Mouse (Mus musculus) stomach, embryonic 14.5 days (tissue): ENCODE results near the gene Ttll11. TPM values are rescaled to one million over a fixed set of nuclear protein-coding genes. Genes with fewer than 3 reads are reported as not detected.

Source experiments
- ATAC-seq: fragments of 200-750 bp; cut with Nextera tagmentation; 2 replicates; pipeline ENCODE4 v1.8.0; 2017; ENCODE audit warnings: low read depth, moderate TSS enrichment; ENCODE audit not compliant: insufficient number of reproducible peaks, insufficient read depth, low FRiP score
- H3K27ac ChIP-seq: fragments of 300-500 bp; sonication (generic); 2 replicates; pipeline ENCODE4 v1.5.1; 2014; ENCODE audit warnings: mild to moderate bottlenecking, low read length, moderate library complexity, mixed read lengths
- H3K27me3 ChIP-seq: fragments of 300-500 bp; sonication (generic); 2 replicates; pipeline ENCODE4 v1.6.1; 2014; ENCODE audit warnings: low read length, control low read depth, mixed read lengths; ENCODE audit not compliant: control insufficient read depth, insufficient read depth
- H3K36me3 ChIP-seq: fragments of 300-500 bp; sonication (generic); 2 replicates; pipeline ENCODE4 v1.6.1; 2014; ENCODE audit warnings: mild to moderate bottlenecking, control low read depth, low read length, moderate library complexity, mixed read lengths; ENCODE audit not compliant: control insufficient read depth, insufficient read depth
- H3K4me1 ChIP-seq: fragments of 300-500 bp; sonication (generic); 2 replicates; pipeline ENCODE4 v1.6.1; 2014; ENCODE audit warnings: low read length, control low read depth, mixed read lengths; ENCODE audit not compliant: control insufficient read depth, insufficient read depth
- H3K4me2 ChIP-seq: fragments of 300-500 bp; sonication (generic); replicated peaks from 2 replicates; pipeline ENCODE4 v1.6.1; 2014; ENCODE audit warnings: low read depth, low read length, control low read depth
- H3K4me3 ChIP-seq: fragments of 300-500 bp; sonication (generic); 2 replicates; pipeline ENCODE4 v1.5.1; 2014; ENCODE audit warnings: low read depth, low read length, control low read depth
- H3K9ac ChIP-seq: fragments of 300-500 bp; sonication (generic); replicated peaks from 2 replicates; pipeline ENCODE4 v1.6.1; 2014; ENCODE audit warnings: low read depth, mild to moderate bottlenecking, control low read depth, low read length, moderate library complexity, mixed read lengths
- H3K9me3 ChIP-seq: fragments of 300-500 bp; sonication (generic); 2 replicates; pipeline ENCODE4 v1.6.1; 2016; ENCODE audit warnings: low read depth, low read length, control low read depth; ENCODE audit not compliant: control insufficient read depth
- WGBS: fragments of 180-500 bp; shearing (Covaris S2); extraction: QIAGEN DNeasy Blood & Tissue Kit; methylation state at CpG from one replicate; pipeline ENCODE4 v1.1.7; 2014; 5-methylcytosine and 5-hydroxymethylcytosine counted together
- polyA plus RNA-seq: library from polyadenylated mRNA; unstranded; fragments of >200 nt; fragmentation: Nextera tagmentation; extraction: Ambion mirVana; gene quantifications from 2 replicates; pipeline ENCODE4 v1.2.1, GENCODE M21; 2014

Ttll11 gene
- polyA plus RNA-seq, 1 experiment from 2014 or later: 0.41 TPM

- Histone ChIP-seq H3K36me3 (no peaks in the 10 kb centered on the region), H3K27me3 (no peaks in the 10 kb centered on the region), H3K9me3 (no peaks in the 10 kb centered on the region), H3K27ac (no peak overlapping the region), H3K4me1 (peaks cover 4% of the 10 kb centered on the region; the same call in 1 of the 2 replicates), H3K4me3 (no peak overlapping the region), H3K9ac (no peak overlapping the region), H3K4me2 (no peak overlapping the region)
- 34% methylated on average over 11 of the region's 11 CpGs for WGBS
- ATAC-seq: no peak
Measured at GRCm38 (mm10) chr2:35930498-35931149, 49.1 kb downstream of the Ttll11 start.

GRCm38 (mm10) chr2:35928133-35928532 is 51.6 kb downstream of the Ttll11 start:
- no peaks in the 10 kb centered on the region for H3K9me3 ChIP-seq
- 57% methylated on average over 6 of the region's 6 CpGs for WGBS
- no peak overlapping the region for H3K9ac ChIP-seq
- H3K4me2 ChIP-seq: no peak overlapping the region
- no peak for ATAC-seq
- no peak overlapping the region for H3K27ac ChIP-seq
- H3K4me1 ChIP-seq: peaks cover 4% of the 10 kb centered on the region; the same call in 1 of the 2 replicates
- no peak overlapping the region for H3K4me3 ChIP-seq
- H3K27me3 ChIP-seq: no peaks in the 10 kb centered on the region
- no peaks in the 10 kb centered on the region for H3K36me3 ChIP-seq

GRCm38 (mm10) chr2:35924947-35925346 is 54.8 kb downstream of the Ttll11 start:
- no peaks in the 10 kb centered on the region for H3K9me3 ChIP-seq
- no peak overlapping the region for H3K4me3 ChIP-seq
- no peaks in the 10 kb centered on the region for H3K36me3 ChIP-seq
- H3K27ac ChIP-seq: no peak overlapping the region
- no peak for ATAC-seq
- H3K27me3 ChIP-seq: no peaks in the 10 kb centered on the region
- 69% methylated on average over 4 of the region's 4 CpGs for WGBS
- no peak overlapping the region for H3K4me2 ChIP-seq
- no peak overlapping the region for H3K9ac ChIP-seq
- peaks cover 4% of the 10 kb centered on the region; the same call in 1 of the 2 replicates for H3K4me1 ChIP-seq

GRCm38 (mm10) chr2:35922956-35923355 is 56.8 kb downstream of the Ttll11 start:
- Histone ChIP-seq H3K4me2 (no peak overlapping the region), H3K9ac (no peak overlapping the region), H3K27me3 (no peaks in the 10 kb centered on the region), H3K36me3 (no peaks in the 10 kb centered on the region), H3K4me3 (no peak overlapping the region), H3K9me3 (no peaks in the 10 kb centered on the region), H3K4me1 (peaks cover under 1% of the 10 kb centered on the region; the same call in 1 of the 2 replicates), H3K27ac (no peak overlapping the region)
- WGBS: 87% methylated on average over 3 of the region's 3 CpGs
- ATAC-seq: no peak

GRCm38 (mm10) chr2:35912090-35912489 is 67.6 kb downstream of the Ttll11 start:
- no peaks in the 10 kb centered on the region for H3K4me1 ChIP-seq
- no peak overlapping the region for H3K4me2 ChIP-seq
- no peaks in the 10 kb centered on the region for H3K27me3 ChIP-seq
- 65% methylated on average over 4 of the region's 4 CpGs for WGBS
- H3K9me3 ChIP-seq: no peaks in the 10 kb centered on the region
- no peak overlapping the region for H3K9ac ChIP-seq
- no peak overlapping the region for H3K27ac ChIP-seq
- ATAC-seq: no peak
- H3K4me3 ChIP-seq: no peak overlapping the region
- H3K36me3 ChIP-seq: no peaks in the 10 kb centered on the region

- H3K4me2 ChIP-seq: no peak overlapping the region
- no peak overlapping the region for H3K9ac ChIP-seq
- H3K36me3 ChIP-seq: no peaks in the 10 kb centered on the region
- ATAC-seq: no peak
- WGBS: 70% methylated on average over 1 of the region's 1 CpGs
- no peak overlapping the region for H3K4me3 ChIP-seq
- H3K27ac ChIP-seq: no peak overlapping the region
- no peaks in the 10 kb centered on the region for H3K4me1 ChIP-seq
- H3K9me3 ChIP-seq: no peaks in the 10 kb centered on the region
- no peaks in the 10 kb centered on the region for H3K27me3 ChIP-seq
Measured at GRCm38 (mm10) chr2:35911675-35912074, 68.0 kb downstream of the Ttll11 start.

- 32% methylated on average over 9 of the region's 9 CpGs for WGBS
- no peak for ATAC-seq
Measured at GRCm38 (mm10) chr2:35910740-35911139, 69.0 kb downstream of the Ttll11 start.

GRCm38 (mm10) chr2:35909353-35909752 is 70.4 kb downstream of the Ttll11 start:
- Histone ChIP-seq H3K9me3 (no peaks in the 10 kb centered on the region), H3K4me1 (no peaks in the 10 kb centered on the region), H3K27me3 (no peaks in the 10 kb centered on the region), H3K4me3 (no peak overlapping the region), H3K36me3 (no peaks in the 10 kb centered on the region), H3K9ac (no peak overlapping the region), H3K27ac (no peak overlapping the region), H3K4me2 (no peak overlapping the region)
- WGBS: 97% methylated on average over 4 of the region's 4 CpGs
- ATAC-seq: no peak

More at GRCm38 (mm10) chr2:35910740-35911139, 69.0 kb downstream of the Ttll11 start:
- Histone ChIP-seq H3K27ac (no peak overlapping the region), H3K36me3 (no peaks in the 10 kb centered on the region), H3K9me3 (no peaks in the 10 kb centered on the region), H3K27me3 (no peaks in the 10 kb centered on the region), H3K4me2 (no peak overlapping the region), H3K4me1 (no peaks in the 10 kb centered on the region), H3K9ac (no peak overlapping the region), H3K4me3 (no peak overlapping the region)

GRCm38 (mm10) chr2:35907578-35907977 is 72.1 kb downstream of the Ttll11 start:
- Histone ChIP-seq H3K27ac (no peak overlapping the region), H3K9ac (no peak overlapping the region), H3K4me2 (no peak overlapping the region), H3K4me3 (no peak overlapping the region), H3K9me3 (no peaks in the 10 kb centered on the region), H3K27me3 (no peaks in the 10 kb centered on the region), H3K36me3 (no peaks in the 10 kb centered on the region), H3K4me1 (no peaks in the 10 kb centered on the region)
- ATAC-seq: no peak
- 64% methylated on average over 6 of the region's 6 CpGs for WGBS
